Mouse (Mus musculus): ENCODE results near the gene Ankrd34a. TPM values are rescaled to one million over a fixed set of nuclear protein-coding genes. Genes with fewer than 3 reads are reported as not detected.

Ankrd34a gene
- polyA plus RNA-seq, 1 experiment from 2014 or later = 2.4 TPM

- Histone ChIP-seq H3K4me3 (ENCODE audit: low read depth, low read length) (no peak overlapping the region), H3K27ac (ENCODE audit: low read depth, low read length) (no peak overlapping the region), H3K27me3 (ENCODE audit: control insufficient read depth, insufficient read depth, low read length) (no peaks in the 10 kb centered on the region), H3K4me2 (replicated peaks; ENCODE audit: low read depth, low read length) (no peak overlapping the region), H3K9ac (ENCODE audit: low read depth, low read length) (no peak overlapping the region), H3K36me3 (ENCODE audit: control insufficient read depth, insufficient read depth, low read length) (no peaks in the 10 kb centered on the region), H3K9me3 (ENCODE audit: control insufficient read depth, low read length) (no peaks in the 10 kb centered on the region), H3K4me1 (replicated peaks; ENCODE audit: control insufficient read depth, insufficient read depth, low read length) (no peaks in the 10 kb centered on the region)
- ATAC-seq (ENCODE audit: low FRiP score) (no peak), DNase-seq (ENCODE audit: low spot score) (no peak)
- WGBS = 91% methylated on average over 8 of the region's 8 CpGs
Measured at GRCm38 (mm10) chr3:96566661-96567450, 29.6 kb upstream of the Ankrd34a start.

- no peaks in the 10 kb centered on the region for H3K4me1 ChIP-seq (replicated peaks; ENCODE audit: control insufficient read depth, insufficient read depth, low read length)
- H3K27me3 ChIP-seq (ENCODE audit: control insufficient read depth, insufficient read depth, low read length) = no peaks in the 10 kb centered on the region
- no peaks in the 10 kb centered on the region for H3K36me3 ChIP-seq (ENCODE audit: control insufficient read depth, insufficient read depth, low read length)
- H3K27ac ChIP-seq (ENCODE audit: low read depth, low read length) = no peak overlapping the region
- H3K4me3 ChIP-seq (ENCODE audit: low read depth, low read length) = no peak overlapping the region
- H3K9me3 ChIP-seq (ENCODE audit: control insufficient read depth, low read length) = no peaks in the 10 kb centered on the region
- ATAC-seq (ENCODE audit: low FRiP score) = no peak
- no peak for DNase-seq (ENCODE audit: low spot score)
- H3K4me2 ChIP-seq (replicated peaks; ENCODE audit: low read depth, low read length) = no peak overlapping the region
- WGBS = 75% methylated on average over 8 of the region's 8 CpGs
- H3K9ac ChIP-seq (ENCODE audit: low read depth, low read length) = no peak overlapping the region
Measured at GRCm38 (mm10) chr3:96568605-96569004, 27.8 kb upstream of the Ankrd34a start.

GRCm38 (mm10) chr3:96569506-96569905 is 26.9 kb upstream of the Ankrd34a start:
- H3K9ac ChIP-seq (ENCODE audit: low read depth, low read length) = no peak overlapping the region
- DNase-seq (ENCODE audit: low spot score) (no peak), ATAC-seq (ENCODE audit: low FRiP score) (no peak)
- no peaks in the 10 kb centered on the region for H3K36me3 ChIP-seq (ENCODE audit: control insufficient read depth, insufficient read depth, low read length)
- WGBS = 83% methylated on average over 13 of the region's 13 CpGs
- H3K27me3 ChIP-seq (ENCODE audit: control insufficient read depth, insufficient read depth, low read length) = no peaks in the 10 kb centered on the region
- no peaks in the 10 kb centered on the region for H3K4me1 ChIP-seq (replicated peaks; ENCODE audit: control insufficient read depth, insufficient read depth, low read length)
- H3K4me3 ChIP-seq (ENCODE audit: low read depth, low read length) = no peak overlapping the region
- H3K4me2 ChIP-seq (replicated peaks; ENCODE audit: low read depth, low read length) = no peak overlapping the region
- no peaks in the 10 kb centered on the region for H3K9me3 ChIP-seq (ENCODE audit: control insufficient read depth, low read length)
- H3K27ac ChIP-seq (ENCODE audit: low read depth, low read length) = no peak overlapping the region

- Histone ChIP-seq H3K4me2 (replicated peaks; ENCODE audit: low read depth, low read length) (no peak overlapping the region), H3K4me1 (replicated peaks; ENCODE audit: control insufficient read depth, insufficient read depth, low read length) (no peaks in the 10 kb centered on the region), H3K9me3 (ENCODE audit: control insufficient read depth, low read length) (no peaks in the 10 kb centered on the region), H3K9ac (ENCODE audit: low read depth, low read length) (no peak overlapping the region), H3K4me3 (ENCODE audit: low read depth, low read length) (no peak overlapping the region), H3K27ac (ENCODE audit: low read depth, low read length) (no peak overlapping the region), H3K36me3 (ENCODE audit: control insufficient read depth, insufficient read depth, low read length) (no peaks in the 10 kb centered on the region), H3K27me3 (ENCODE audit: control insufficient read depth, insufficient read depth, low read length) (no peaks in the 10 kb centered on the region)
- WGBS = 88% methylated on average over 11 of the region's 11 CpGs
- no peak for ATAC-seq (ENCODE audit: low FRiP score)
- no peak for DNase-seq (ENCODE audit: low spot score)
Measured at GRCm38 (mm10) chr3:96569966-96570605, 26.4 kb upstream of the Ankrd34a start.

- no peak overlapping the region for H3K27ac ChIP-seq (ENCODE audit: low read depth, low read length)
- H3K9ac ChIP-seq (ENCODE audit: low read depth, low read length) = no peak overlapping the region
- H3K27me3 ChIP-seq (ENCODE audit: control insufficient read depth, insufficient read depth, low read length) = no peaks in the 10 kb centered on the region
- no peak overlapping the region for H3K4me2 ChIP-seq (replicated peaks; ENCODE audit: low read depth, low read length)
- no peaks in the 10 kb centered on the region for H3K36me3 ChIP-seq (ENCODE audit: control insufficient read depth, insufficient read depth, low read length)
- no peaks in the 10 kb centered on the region for H3K9me3 ChIP-seq (ENCODE audit: control insufficient read depth, low read length)
- no peak for ATAC-seq (ENCODE audit: low FRiP score)
- WGBS = 78% methylated on average over 7 of the region's 7 CpGs
- no peak for DNase-seq (ENCODE audit: low spot score)
- no peaks in the 10 kb centered on the region for H3K4me1 ChIP-seq (replicated peaks; ENCODE audit: control insufficient read depth, insufficient read depth, low read length)
- H3K4me3 ChIP-seq (ENCODE audit: low read depth, low read length) = no peak overlapping the region
Measured at GRCm38 (mm10) chr3:96570643-96571042, 25.8 kb upstream of the Ankrd34a start.

GRCm38 (mm10) chr3:96571336-96571735 is 25.1 kb upstream of the Ankrd34a start:
- DNase-seq (ENCODE audit: low spot score) (no peak), ATAC-seq (ENCODE audit: low FRiP score) (no peak)
- 65% methylated on average over 2 of the region's 2 CpGs for WGBS
- Histone ChIP-seq H3K27ac (ENCODE audit: low read depth, low read length) (no peak overlapping the region), H3K27me3 (ENCODE audit: control insufficient read depth, insufficient read depth, low read length) (no peaks in the 10 kb centered on the region), H3K9me3 (ENCODE audit: control insufficient read depth, low read length) (no peaks in the 10 kb centered on the region), H3K9ac (ENCODE audit: low read depth, low read length) (no peak overlapping the region), H3K4me3 (ENCODE audit: low read depth, low read length) (no peak overlapping the region), H3K36me3 (ENCODE audit: control insufficient read depth, insufficient read depth, low read length) (no peaks in the 10 kb centered on the region), H3K4me1 (replicated peaks; ENCODE audit: control insufficient read depth, insufficient read depth, low read length) (no peaks in the 10 kb centered on the region), H3K4me2 (replicated peaks; ENCODE audit: low read depth, low read length) (no peak overlapping the region)

- H3K4me2 ChIP-seq (replicated peaks; ENCODE audit: low read depth, low read length) = no peak overlapping the region
- H3K9ac ChIP-seq (ENCODE audit: low read depth, low read length) = no peak overlapping the region
- H3K4me3 ChIP-seq (ENCODE audit: low read depth, low read length) = no peak overlapping the region
- no peak for ATAC-seq (ENCODE audit: low FRiP score)
- H3K9me3 ChIP-seq (ENCODE audit: control insufficient read depth, low read length) = no peaks in the 10 kb centered on the region
- DNase-seq (ENCODE audit: low spot score) = no peak
- H3K27me3 ChIP-seq (ENCODE audit: control insufficient read depth, insufficient read depth, low read length) = no peaks in the 10 kb centered on the region
- no peak overlapping the region for H3K27ac ChIP-seq (ENCODE audit: low read depth, low read length)
- H3K4me1 ChIP-seq (replicated peaks; ENCODE audit: control insufficient read depth, insufficient read depth, low read length) = peaks cover 3% of the 10 kb centered on the region; the same call in 1 of the 2 replicates
- 73% methylated on average over 15 of the region's 16 CpGs for WGBS
- no peaks in the 10 kb centered on the region for H3K36me3 ChIP-seq (ENCODE audit: control insufficient read depth, insufficient read depth, low read length)
Measured at GRCm38 (mm10) chr3:96571896-96572698, 24.3 kb upstream of the Ankrd34a start.

GRCm38 (mm10) chr3:96573611-96574511 is 22.6 kb upstream of the Ankrd34a start:
- Histone ChIP-seq H3K4me3 (ENCODE audit: low read depth, low read length) (no peak overlapping the region), H3K27me3 (ENCODE audit: control insufficient read depth, insufficient read depth, low read length) (no peaks in the 10 kb centered on the region), H3K27ac (ENCODE audit: low read depth, low read length) (no peak overlapping the region), H3K4me1 (replicated peaks; ENCODE audit: control insufficient read depth, insufficient read depth, low read length) (peaks cover 3% of the 10 kb centered on the region; the same call in 1 of the 2 replicates), H3K9me3 (ENCODE audit: control insufficient read depth, low read length) (no peaks in the 10 kb centered on the region), H3K4me2 (replicated peaks; ENCODE audit: low read depth, low read length) (no peak overlapping the region), H3K36me3 (ENCODE audit: control insufficient read depth, insufficient read depth, low read length) (no peaks in the 10 kb centered on the region), H3K9ac (ENCODE audit: low read depth, low read length) (no peak overlapping the region)
- WGBS = 74% methylated on average over 19 of the region's 19 CpGs
- no peak for ATAC-seq (ENCODE audit: low FRiP score)
- DNase-seq (ENCODE audit: low spot score) = no peak

Data from hindbrain, embryonic 11.5 days (tissue).